Mouse (Mus musculus) heart, adult 2 months (tissue): ENCODE measurements at regions not wholly inside any gene's neighbourhood (a gene's known extent, or its start where the extent isn't known, plus 50 kb on each side); places are given as distances from the start of the nearest gene placed in this dataset.

ENCODE experiments used
- DNase-seq, 2 experiments: peaks; one replicate each; pipeline ENCODE4 v3.0.0; 2021
- H3K27ac ChIP-seq: fragments of 200-600 bp; 2 replicates; pipeline ENCODE4 v1.8.1; 2022
- H3K27me3 ChIP-seq: fragments of 200-500 bp; 2 replicates; pipeline ENCODE4 v1.6.1; 2012; ENCODE audit warnings: mild to moderate bottlenecking, low read length, inconsistent platforms, mixed read lengths; ENCODE audit not compliant: control insufficient read depth, insufficient read depth
- H3K36me3 ChIP-seq: fragments of 200-500 bp; 2 replicates; pipeline ENCODE4 v1.6.1; 2012; ENCODE audit warnings: low read length, inconsistent platforms; ENCODE audit not compliant: control insufficient read depth, insufficient read depth
- H3K4me1 ChIP-seq: fragments of 200-500 bp; 2 replicates; pipeline ENCODE4 v1.6.1; 2011; ENCODE audit warnings: low read length; ENCODE audit not compliant: control insufficient read depth, insufficient read depth
- H3K4me3 ChIP-seq: fragments of 200-600 bp; 2 replicates; pipeline ENCODE4 v1.8.1; 2022
- H3K79me2 ChIP-seq: fragments of 200-500 bp; replicated peaks from 2 replicates; pipeline ENCODE4 v1.6.1; 2012; ENCODE audit warnings: mild to moderate bottlenecking, inconsistent platforms, low read length, moderate library complexity, mixed read lengths; ENCODE audit not compliant: control insufficient read depth, insufficient read depth
- H3K9ac ChIP-seq: fragments of 200-500 bp; 2 replicates; pipeline ENCODE4 v1.6.1; 2012; ENCODE audit warnings: low read depth, mild to moderate bottlenecking, control low read depth, inconsistent platforms, low read length, mixed read lengths
- CTCF ChIP-seq: fragments of 200-600 bp; IDR thresholded peaks from 2 replicates; pipeline ENCODE4 v1.8.1; 2022; ENCODE audit warnings: antibody characterized with exemption, mild to moderate bottlenecking, moderate library complexity
- EP300 ChIP-seq: fragments of 200-500 bp; IDR thresholded peaks from 2 replicates; pipeline ENCODE4 v1.6.1; 2011; ENCODE audit warnings: low read depth, low read length, control low read depth; ENCODE audit not compliant: insufficient read depth
- POLR2A ChIP-seq: fragments of 200-500 bp; IDR thresholded peaks from 2 replicates; pipeline ENCODE4 v1.6.1; 2011; ENCODE audit warnings: mild to moderate bottlenecking, low read depth, low read length, control low read depth; ENCODE audit not compliant: insufficient read depth
- WGBS: fragments of 180-500 bp; shearing (Covaris S2); methylation state at CpG from one replicate; pipeline ENCODE4 v1.1.7; 2018; 5-methylcytosine and 5-hydroxymethylcytosine counted together
- intact Hi-C: fragments of 180-260 bp; cut with DNase I; formaldehyde crosslinking; loops from one replicate; pipeline ENCODE4 v1.15.1; 2025

GRCm38 (mm10) chr1:73702428-73702842, 421.8 kb downstream of the Tns1 start:
- Histone ChIP-seq H3K9ac (no peak overlapping the region), H3K79me2 (no peaks in the 10 kb centered on the region), H3K4me3 (no peak overlapping the region), H3K4me1 (no peaks in the 10 kb centered on the region), H3K27me3 (no peaks in the 10 kb centered on the region), H3K36me3 (no peaks in the 10 kb centered on the region), H3K27ac (no peak overlapping the region)
- intact Hi-C loops = no loop called here
- DNase-seq = no peak
- TF ChIP-seq EP300 (no peak), POLR2A (no peak), CTCF (no peak)
- 41% methylated on average over 4 of the region's 4 CpGs for WGBS

- no peak overlapping the region for H3K27ac ChIP-seq
- H3K4me1 ChIP-seq = no peaks in the 10 kb centered on the region
- TF ChIP-seq CTCF (no peak), EP300 (no peak), POLR2A (no peak)
- intact Hi-C loops = no loop called here
- H3K27me3 ChIP-seq = no peaks in the 10 kb centered on the region
- WGBS = 65% methylated on average over 2 of the region's 2 CpGs
- no peak for DNase-seq
- no peak overlapping the region for H3K4me3 ChIP-seq
- H3K36me3 ChIP-seq = no peaks in the 10 kb centered on the region
- H3K9ac ChIP-seq = no peak overlapping the region
- no peaks in the 10 kb centered on the region for H3K79me2 ChIP-seq
Observed at GRCm38 (mm10) chr1:73693537-73693936, 430.7 kb downstream of the Tns1 start.

- intact Hi-C loops = no loop called here
Observed at GRCm38 (mm10) chr1:73685734-73686133, 438.5 kb downstream of the Tns1 start.

GRCm38 (mm10) chr1:73685066-73685465, 439.2 kb downstream of the Tns1 start:
- TF ChIP-seq CTCF = no peak
- TF ChIP-seq POLR2A = no peak
- TF ChIP-seq EP300 = no peak

More at GRCm38 (mm10) chr1:73685734-73686133, 438.5 kb downstream of the Tns1 start:
- Histone ChIP-seq H3K36me3 (no peaks in the 10 kb centered on the region), H3K27ac (no peak overlapping the region), H3K4me1 (no peaks in the 10 kb centered on the region), H3K27me3 (no peaks in the 10 kb centered on the region), H3K4me3 (no peak overlapping the region), H3K79me2 (no peaks in the 10 kb centered on the region), H3K9ac (no peak overlapping the region)
- TF ChIP-seq CTCF (no peak), EP300 (no peak), POLR2A (no peak)
- 84% methylated on average over 4 of the region's 4 CpGs for WGBS
- no peak for DNase-seq

GRCm38 (mm10) chr1:73684166-73684565, 440.1 kb downstream of the Tns1 start:
- intact Hi-C loops = no loop called here
- no peaks in the 10 kb centered on the region for H3K79me2 ChIP-seq
- no peak for DNase-seq

More at GRCm38 (mm10) chr1:73685066-73685465, 439.2 kb downstream of the Tns1 start:
- Histone ChIP-seq H3K79me2 (no peaks in the 10 kb centered on the region), H3K27me3 (no peaks in the 10 kb centered on the region), H3K4me1 (no peaks in the 10 kb centered on the region), H3K27ac (no peak overlapping the region), H3K36me3 (no peaks in the 10 kb centered on the region), H3K4me3 (no peak overlapping the region), H3K9ac (no peak overlapping the region)
- no peak for DNase-seq
- 59% methylated on average over 4 of the region's 4 CpGs for WGBS
- intact Hi-C loops = no loop called here

GRCm38 (mm10) chr1:73683132-73683888, 440.9 kb downstream of the Tns1 start:
- no peak overlapping the region for H3K27ac ChIP-seq
- DNase-seq = no peak
- H3K4me1 ChIP-seq = no peaks in the 10 kb centered on the region
- no peak overlapping the region for H3K4me3 ChIP-seq
- no peak for TF ChIP-seq CTCF
- TF ChIP-seq POLR2A = no peak
- intact Hi-C loops = no loop called here
- H3K27me3 ChIP-seq = no peaks in the 10 kb centered on the region
- no peaks in the 10 kb centered on the region for H3K79me2 ChIP-seq
- no peak overlapping the region for H3K9ac ChIP-seq
- 66% methylated on average over 4 of the region's 4 CpGs for WGBS
- H3K36me3 ChIP-seq = no peaks in the 10 kb centered on the region

More at GRCm38 (mm10) chr1:73684166-73684565, 440.1 kb downstream of the Tns1 start:
- Histone ChIP-seq H3K9ac (no peak overlapping the region), H3K4me1 (no peaks in the 10 kb centered on the region), H3K27me3 (no peaks in the 10 kb centered on the region), H3K27ac (no peak overlapping the region), H3K36me3 (no peaks in the 10 kb centered on the region), H3K4me3 (no peak overlapping the region)
- no peak for TF ChIP-seq CTCF
- no peak for TF ChIP-seq EP300
- TF ChIP-seq POLR2A = no peak
- 92% methylated on average over 5 of the region's 5 CpGs for WGBS
